8 mouse cellular contexts compared by ENCODE assay signal in the genomic region with DNA sequence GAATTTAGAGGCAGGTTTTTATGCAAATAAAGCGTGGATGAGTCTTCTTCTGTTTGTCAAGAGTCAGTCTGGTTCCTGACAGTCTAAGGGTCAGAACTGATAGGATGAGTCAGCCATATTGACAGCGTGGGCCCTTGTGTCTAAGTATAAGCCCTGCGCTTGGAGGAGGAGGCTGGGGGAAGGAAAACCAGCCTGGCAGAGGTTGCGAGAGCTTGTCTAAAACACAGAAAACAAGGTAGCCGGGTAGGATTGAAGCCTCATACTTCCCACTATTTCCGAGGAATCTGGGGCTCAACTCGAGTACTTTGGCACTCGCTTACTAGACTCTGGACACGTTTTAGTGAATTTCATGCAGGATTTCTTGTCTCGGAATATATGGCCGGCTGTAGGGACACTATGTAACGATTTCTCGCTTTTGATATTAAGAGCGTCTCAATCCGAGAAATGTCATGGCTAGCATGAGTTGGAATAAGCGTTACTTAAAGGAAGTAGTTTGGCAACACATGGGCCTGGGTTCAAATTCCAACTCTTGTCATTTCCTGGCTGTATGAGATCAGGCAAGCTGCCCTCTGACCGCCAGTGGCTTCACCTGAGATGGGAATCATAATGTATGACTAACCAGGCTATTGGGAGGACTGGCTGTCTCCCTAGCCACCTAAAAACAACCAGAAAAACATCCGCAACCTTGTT. TPM values are rescaled to one million over a fixed set of nuclear protein-coding genes. Genes with fewer than 3 reads are reported as not detected.
DNase-seq lines count a peak whose midpoint lies in the region; ATAC-seq and TF ChIP-seq lines count a peak whose summit lies in the region.

No protein-coding gene starts in this region.

- 80% methylated on average over 18 of the region's 18 CpGs for WGBS in forebrain, embryonic 15.5 days
- WGBS in forebrain, embryonic 11.5 days: 91% methylated on average over 18 of the region's 18 CpGs
- 75% methylated on average over 18 of the region's 18 CpGs for WGBS in limb, embryonic 14.5 days

- TF ChIP-seq POLR2A in limb, embryonic 14.5 days (IDR thresholded peaks at IDR 0.05; ENCODE audit: borderline replicate concordance, extremely low read depth, insufficient read depth, insufficient read length): no peak

- no peak overlapping the region for H3K4me3 ChIP-seq in forebrain, embryonic 15.5 days
- no peak overlapping the region for H3K4me3 ChIP-seq in forebrain, embryonic 11.5 days (ENCODE audit: low read depth, low read length)
- no peak overlapping the region for H3K4me3 ChIP-seq in limb, embryonic 14.5 days (replicated peaks; ENCODE audit: low read length)

- DNase-seq in forebrain, embryonic 11.5 days (ENCODE audit: low spot score): no peak
- peak; percentile 28 to 47 for DNase-seq in left cerebral cortex, postnatal 36 days (ENCODE audit: low spot score in 2 of 2)
- no peak for DNase-seq in left cerebral cortex, postnatal 10 days (ENCODE audit: extremely low spot score in 1 of 2, low spot score in 2 of 2)
- peak; percentile 37 to 47 for DNase-seq in cerebellum, postnatal 14 days
- DNase-seq in limb, embryonic 14.5 days (ENCODE audit: low spot score): no peak
- DNase-seq in urinary bladder, postnatal 4 days (ENCODE audit: low spot score in 2 of 2): no peak
- DNase-seq in urinary bladder, postnatal 14 days (ENCODE audit: low spot score): no peak

- no peak for ATAC-seq in forebrain, embryonic 15.5 days (replicated peaks)
- no peak for ATAC-seq in forebrain, embryonic 11.5 days (replicated peaks; ENCODE audit: low FRiP score)
- no peak for ATAC-seq in limb, embryonic 14.5 days (ENCODE audit: low FRiP score, low read depth)

- H3K9me3 ChIP-seq in forebrain, embryonic 15.5 days: no peaks in the 10 kb centered on the region
- no peaks in the 10 kb centered on the region for H3K9me3 ChIP-seq in forebrain, embryonic 11.5 days (ENCODE audit: control insufficient read depth, low read length)
- H3K9me3 ChIP-seq in limb, embryonic 14.5 days (ENCODE audit: control insufficient read depth, low read length): no peaks in the 10 kb centered on the region

- H3K27me3 ChIP-seq in forebrain, embryonic 15.5 days: no peaks in the 10 kb centered on the region
- H3K27me3 ChIP-seq in forebrain, embryonic 11.5 days (ENCODE audit: control insufficient read depth, insufficient read depth, low read length): no peaks in the 10 kb centered on the region
- H3K27me3 ChIP-seq in limb, embryonic 14.5 days (ENCODE audit: control insufficient read depth, insufficient read depth, low read length): no peaks in the 10 kb centered on the region

- H3K4me2 ChIP-seq in forebrain, embryonic 15.5 days (replicated peaks): peak overlapping the region; percentile 29
- H3K4me2 ChIP-seq in forebrain, embryonic 11.5 days (ENCODE audit: low read depth, low read length, severe bottlenecking): no peak overlapping the region
- 0 out of 2 replicates have a peak overlapping the region, but pooled peaks have one; percentile 10 for H3K4me2 ChIP-seq in limb, embryonic 14.5 days (replicated peaks; ENCODE audit: low read depth, low read length, severe bottlenecking)

- intact Hi-C loops in left cerebral cortex, postnatal 36 days (cut with DNase I): no loop called here
- intact Hi-C loops in left cerebral cortex, postnatal 10 days (cut with DNase I): loop anchor here (10.0 kb wide), 1 partner anchor 566 kb away; no protein-coding TSS in a partner anchor

- peaks cover 24% of the 10 kb centered on the region for H3K4me1 ChIP-seq in forebrain, embryonic 15.5 days
- H3K4me1 ChIP-seq in forebrain, embryonic 11.5 days (replicated peaks; ENCODE audit: control insufficient read depth, insufficient read depth, low read length): no peaks in the 10 kb centered on the region; the same call in 1 of the 2 replicates
- peaks cover 22% of the 10 kb centered on the region for H3K4me1 ChIP-seq in limb, embryonic 14.5 days (ENCODE audit: control insufficient read depth, insufficient read depth, low read length)

- H3K36me3 ChIP-seq in forebrain, embryonic 15.5 days: no peaks in the 10 kb centered on the region
- no peaks in the 10 kb centered on the region for H3K36me3 ChIP-seq in forebrain, embryonic 11.5 days (ENCODE audit: control insufficient read depth, insufficient read depth, low read length)
- no peaks in the 10 kb centered on the region for H3K36me3 ChIP-seq in limb, embryonic 14.5 days (ENCODE audit: control insufficient read depth, insufficient read depth, low read length)

- H3K9ac ChIP-seq in forebrain, embryonic 15.5 days (replicated peaks): no peak overlapping the region
- no peak overlapping the region for H3K9ac ChIP-seq in forebrain, embryonic 11.5 days (ENCODE audit: low read length)
- no peak overlapping the region for H3K9ac ChIP-seq in limb, embryonic 14.5 days (ENCODE audit: low read depth, low read length, severe bottlenecking)

- H3K27ac ChIP-seq in forebrain, embryonic 15.5 days (replicated peaks): peak overlapping the region; percentile 71
- H3K27ac ChIP-seq in forebrain, embryonic 11.5 days (ENCODE audit: low read depth, low read length): no peak overlapping the region
- H3K27ac ChIP-seq in limb, embryonic 14.5 days (replicated peaks; ENCODE audit: low read depth, low read length): peak overlapping the region; percentile 86

RNA-seq across cellular contexts. Expression of a gene that starts 39.4 kb away (rescaled TPM):
- polyA plus RNA-seq in forebrain, embryonic 15.5 days (2015; fragmentation: Nextera tagmentation; extraction: Ambion mirVana): 39.3 and 43.0 TPM in 2 replicates
- 75.4 and 77.2 TPM in 2 replicates for polyA plus RNA-seq in forebrain, embryonic 11.5 days (2014; fragmentation: Nextera tagmentation; extraction: Ambion mirVana)
- total RNA-seq in left cerebral cortex, postnatal 36 days (2021): 10 to 100 TPM; 12.3 to 15.9 TPM
- 10 to 100 TPM; 17.2 TPM for total RNA-seq in left cerebral cortex, postnatal 10 days (2021)
- polyA plus RNA-seq in limb, embryonic 14.5 days (2012; rRNA removed): 16.1 and 17.1 TPM in 2 replicates
- polyA plus RNA-seq in limb, embryonic 14.5 days (2014; fragmentation: Nextera tagmentation; extraction: Ambion mirVana): 31.1 and 33.3 TPM in 2 replicates

Comparison
In these comparisons a context has a peak if more than half of its experiments do, and no peak if none do; other contexts are left out.
1. DNase-seq: peak in left cerebral cortex, postnatal 36 days (2 of 2) and cerebellum, postnatal 14 days (2 of 2); none in forebrain, embryonic 11.5 days (single experiment), left cerebral cortex, postnatal 10 days (0 of 2), limb, embryonic 14.5 days (single experiment), urinary bladder, postnatal 4 days (0 of 2) and urinary bladder, postnatal 14 days (single experiment).